Mouse (Mus musculus) heart, adult 2 months (tissue): ENCODE results near the gene Gdf5. TPM values are rescaled to one million over a fixed set of nuclear protein-coding genes. Genes with fewer than 3 reads are reported as not detected.

Source experiments
- DNase-seq, 2 experiments: peaks; one replicate each; pipeline ENCODE4 v3.0.0; 2021
- H3K27ac ChIP-seq: fragments of 200-600 bp; 2 replicates; pipeline ENCODE4 v1.8.1; 2022
- H3K27me3 ChIP-seq: fragments of 200-500 bp; 2 replicates; pipeline ENCODE4 v1.6.1; 2012; ENCODE audit warnings: mild to moderate bottlenecking, low read length, inconsistent platforms, mixed read lengths; ENCODE audit not compliant: control insufficient read depth, insufficient read depth
- H3K36me3 ChIP-seq: fragments of 200-500 bp; 2 replicates; pipeline ENCODE4 v1.6.1; 2012; ENCODE audit warnings: low read length, inconsistent platforms; ENCODE audit not compliant: control insufficient read depth, insufficient read depth
- H3K4me1 ChIP-seq: fragments of 200-500 bp; 2 replicates; pipeline ENCODE4 v1.6.1; 2011; ENCODE audit warnings: low read length; ENCODE audit not compliant: control insufficient read depth, insufficient read depth
- H3K4me3 ChIP-seq: fragments of 200-600 bp; 2 replicates; pipeline ENCODE4 v1.8.1; 2022
- H3K79me2 ChIP-seq: fragments of 200-500 bp; replicated peaks from 2 replicates; pipeline ENCODE4 v1.6.1; 2012; ENCODE audit warnings: mild to moderate bottlenecking, inconsistent platforms, low read length, moderate library complexity, mixed read lengths; ENCODE audit not compliant: control insufficient read depth, insufficient read depth
- H3K9ac ChIP-seq: fragments of 200-500 bp; 2 replicates; pipeline ENCODE4 v1.6.1; 2012; ENCODE audit warnings: low read depth, mild to moderate bottlenecking, control low read depth, inconsistent platforms, low read length, mixed read lengths
- CTCF ChIP-seq: fragments of 200-600 bp; IDR thresholded peaks from 2 replicates; pipeline ENCODE4 v1.8.1; 2022; ENCODE audit warnings: antibody characterized with exemption, mild to moderate bottlenecking, moderate library complexity
- EP300 ChIP-seq: fragments of 200-500 bp; IDR thresholded peaks from 2 replicates; pipeline ENCODE4 v1.6.1; 2011; ENCODE audit warnings: low read depth, low read length, control low read depth; ENCODE audit not compliant: insufficient read depth
- POLR2A ChIP-seq: fragments of 200-500 bp; IDR thresholded peaks from 2 replicates; pipeline ENCODE4 v1.6.1; 2011; ENCODE audit warnings: mild to moderate bottlenecking, low read depth, low read length, control low read depth; ENCODE audit not compliant: insufficient read depth
- WGBS: fragments of 180-500 bp; shearing (Covaris S2); methylation state at CpG from one replicate; pipeline ENCODE4 v1.1.7; 2018; 5-methylcytosine and 5-hydroxymethylcytosine counted together
- intact Hi-C: fragments of 180-260 bp; cut with DNase I; formaldehyde crosslinking; loops from one replicate; pipeline ENCODE4 v1.15.1; 2025
- polyA plus RNA-seq: library from polyadenylated mRNA; depleted of rRNA; stranded (reverse); fragments of >200 nt; gene quantifications from 2 replicates; pipeline ENCODE4 v1.2.3, GENCODE M21; 2012; rRNA removed
- total RNA-seq, 2 experiments: library from RNA; stranded (reverse); gene quantifications; 2 replicates each; pipeline ENCODE4 v1.2.3; 2021

Gene Gdf5
- total and polyA plus RNA-seq, 3 experiments, result 0.16 TPM; not detected in 2

DNA sequence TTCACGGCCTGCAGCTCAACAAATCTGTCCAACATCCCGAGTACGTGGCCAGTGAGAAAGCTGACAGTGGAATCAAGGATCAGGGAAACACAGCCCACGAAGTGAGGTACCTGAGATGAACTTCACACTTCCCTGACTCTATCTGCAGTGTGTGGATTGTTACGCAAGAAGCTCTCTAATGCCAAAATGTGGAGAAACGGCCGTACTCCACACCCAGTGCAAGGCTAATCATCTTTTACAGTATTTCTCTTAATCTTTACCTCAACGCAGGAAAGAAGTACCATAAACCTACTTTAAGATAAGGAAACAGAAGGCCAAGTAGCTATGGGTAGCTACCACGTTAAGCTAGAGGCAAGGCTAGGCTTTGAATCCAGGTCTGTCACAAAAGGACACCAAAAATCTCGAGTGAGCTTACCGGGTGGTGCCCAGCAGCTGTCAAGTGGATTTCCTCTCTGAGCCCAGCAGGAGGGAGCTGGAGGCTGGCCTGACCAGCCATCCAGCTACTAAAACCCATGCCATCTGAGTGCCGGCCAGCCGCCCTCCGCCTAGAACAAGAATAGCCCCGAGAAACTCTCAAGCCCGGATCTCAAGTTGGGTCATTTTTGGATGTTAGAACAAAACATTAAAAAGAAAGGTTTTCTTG is 42.1 kb downstream of the Gdf5 start:
- no peak overlapping the region for H3K4me3 ChIP-seq
- no peaks in the 10 kb centered on the region; the same call in none of the 2 replicates for H3K36me3 ChIP-seq
- H3K4me1 ChIP-seq, result peaks cover 1% of the 10 kb centered on the region; the same call in 1 of the 2 replicates
- no peaks in the 10 kb centered on the region for H3K27me3 ChIP-seq
- TF ChIP-seq CTCF (peak; percentile 14; the same call in 1 of the 2 replicates), POLR2A (no peak)
- H3K79me2 ChIP-seq, result no peaks in the 10 kb centered on the region
- no peak overlapping the region; the same call in 1 of the 2 replicates for H3K27ac ChIP-seq
- DNase-seq, result peak in 1 of 2 experiments; percentile 61
- no peak overlapping the region for H3K9ac ChIP-seq
- intact Hi-C loops, result no loop called here
- WGBS, result 60% methylated on average over 16 of the region's 16 CpGs

DNA sequence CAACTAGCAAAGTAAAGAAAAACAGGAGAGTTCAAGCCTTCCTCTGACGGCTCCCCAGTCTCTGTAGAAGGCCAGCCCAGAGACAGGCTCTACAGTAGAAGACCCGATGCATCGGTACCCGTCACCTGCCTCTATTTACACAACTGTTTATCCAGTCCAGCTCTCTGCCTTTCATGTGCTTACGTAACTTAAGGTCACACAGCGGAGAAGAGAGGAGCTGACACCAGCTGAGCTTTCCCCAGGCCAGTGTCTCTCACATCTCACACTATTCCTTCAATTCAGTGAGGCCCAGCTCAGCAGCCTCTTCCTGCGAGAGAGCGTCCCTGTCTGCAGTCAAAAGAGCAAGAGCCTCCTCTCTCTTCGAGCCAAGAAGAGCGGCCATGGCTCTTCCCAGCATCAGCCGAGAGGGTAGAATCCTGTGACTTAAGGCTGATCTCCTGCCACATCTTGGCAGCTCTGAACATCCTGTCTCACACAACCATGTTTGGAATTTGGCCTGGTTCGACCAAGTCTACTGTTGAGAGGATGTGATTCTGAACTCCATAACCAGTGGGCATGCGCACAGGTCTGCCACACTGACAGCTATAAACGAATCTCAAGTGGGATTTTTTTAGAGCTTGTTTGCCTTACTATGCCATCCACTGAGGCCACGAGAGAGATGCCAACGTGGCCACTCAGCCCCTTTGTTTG is 50.0 kb downstream of the Gdf5 start:
- H3K27me3 ChIP-seq, result no peaks in the 10 kb centered on the region
- 79% methylated on average over 16 of the region's 16 CpGs for WGBS
- H3K9ac ChIP-seq, result no peak overlapping the region
- TF ChIP-seq EP300 (no peak), POLR2A (no peak), CTCF (no peak)
- H3K36me3 ChIP-seq, result no peaks in the 10 kb centered on the region
- no peaks in the 10 kb centered on the region for H3K4me1 ChIP-seq
- H3K4me3 ChIP-seq, result no peak overlapping the region
- H3K79me2 ChIP-seq, result no peaks in the 10 kb centered on the region
- DNase-seq, result no peak
- H3K27ac ChIP-seq, result no peak overlapping the region
- intact Hi-C loops, result no loop called here

DNA sequence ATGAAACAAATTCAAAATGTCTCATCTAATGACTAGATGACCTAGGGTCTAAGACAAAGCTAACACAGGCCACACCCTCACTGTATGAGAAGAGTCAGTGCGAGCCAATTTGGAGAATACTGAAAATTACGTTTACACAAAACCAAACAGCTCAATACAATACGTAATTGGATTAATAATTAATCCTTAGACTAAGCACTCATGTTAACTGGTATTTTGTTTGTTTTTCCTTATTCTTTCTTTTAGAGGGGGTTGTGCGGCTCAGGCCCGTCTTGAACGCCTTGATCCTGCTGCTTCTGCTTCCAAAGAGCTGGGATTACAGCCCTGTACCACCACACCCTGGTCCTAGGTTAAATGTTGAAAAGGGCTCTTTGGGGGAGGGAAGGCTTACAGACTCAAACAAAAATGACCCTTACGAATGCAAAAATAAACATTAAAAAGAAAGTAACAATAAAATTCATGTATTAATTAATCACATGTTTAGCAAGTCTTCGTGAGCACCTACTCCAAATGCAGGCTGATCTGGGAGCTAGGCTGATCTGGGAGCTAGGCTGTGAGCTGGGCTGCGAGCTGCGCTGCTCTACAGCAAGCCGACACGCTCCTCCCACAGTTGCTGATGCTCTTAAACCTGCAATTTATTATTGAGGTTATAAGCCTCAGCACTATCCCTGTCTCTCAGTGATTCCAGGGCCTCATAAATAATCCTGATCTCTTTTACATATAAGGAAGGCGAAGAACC is 50.7 kb downstream of the Gdf5 start:
- no peaks in the 10 kb centered on the region for H3K27me3 ChIP-seq
- no peak overlapping the region for H3K27ac ChIP-seq
- 96% methylated on average over 13 of the region's 13 CpGs for WGBS
- no peaks in the 10 kb centered on the region for H3K36me3 ChIP-seq
- H3K9ac ChIP-seq, result no peak overlapping the region
- no peak for DNase-seq
- H3K79me2 ChIP-seq, result no peaks in the 10 kb centered on the region
- intact Hi-C loops, result no loop called here
- no peak overlapping the region for H3K4me3 ChIP-seq
- no peak for TF ChIP-seq CTCF
- no peak for TF ChIP-seq POLR2A
- TF ChIP-seq EP300, result no peak
- H3K4me1 ChIP-seq, result no peaks in the 10 kb centered on the region

Other genes with a start within 250 kb of the Gdf5 start
- gene Edem2, start 215.9 kb downstream of the Gdf5 start, total RNA-seq, result 1 to 10 TPM; 6.0 to 6.4 TPM
- gene Edem2, start 215.9 kb downstream of the Gdf5 start, polyA plus RNA-seq, result 14.4 and 16.9 TPM in 2 replicates
- gene Gm17581, start 209.5 kb downstream of the Gdf5 start, total RNA-seq, result not detected
- gene Gm17581, start 209.5 kb downstream of the Gdf5 start, polyA plus RNA-seq, result not detected in 2 replicates
- 1 to 10 TPM; 3.0 to 4.8 TPM for gene Procr, start 194.2 kb downstream of the Gdf5 start, total RNA-seq
- gene Procr, start 194.2 kb downstream of the Gdf5 start, polyA plus RNA-seq, result 2.0 and 2.4 TPM in 2 replicates
- gene Mmp24, start 170.0 kb downstream of the Gdf5 start, total RNA-seq, result not detected
- gene Mmp24, start 170.0 kb downstream of the Gdf5 start, polyA plus RNA-seq, result 0.06 TPM in 1 of 2 replicates, not detected in the other
- gene BC029722, start 125.9 kb downstream of the Gdf5 start, total RNA-seq, result 10 to 100 TPM; 25.4 to 28.9 TPM
- gene BC029722, start 125.9 kb downstream of the Gdf5 start, polyA plus RNA-seq, result 41.0 and 43.7 TPM in 2 replicates
- gene Eif6, start 118.4 kb downstream of the Gdf5 start, total RNA-seq, result 10 to 100 TPM; 51.2 to 52.3 TPM
- 40.1 and 51.4 TPM in 2 replicates for gene Eif6, start 118.4 kb downstream of the Gdf5 start, polyA plus RNA-seq
- gene Fam83c, start 110.5 kb downstream of the Gdf5 start, total RNA-seq, result not detected
- gene Fam83c, start 110.5 kb downstream of the Gdf5 start, polyA plus RNA-seq, result not detected in 2 replicates
- 100 to 1,000 TPM; 268 to 270 TPM for gene Uqcc1, start 15.1 kb downstream of the Gdf5 start, total RNA-seq
- gene Uqcc1, start 15.1 kb downstream of the Gdf5 start, polyA plus RNA-seq, result 144 and 246 TPM in 2 replicates
- gene Gm15557, start 4.6 kb downstream of the Gdf5 start, total RNA-seq, result not detected
- gene Gm15557, start 4.6 kb downstream of the Gdf5 start, polyA plus RNA-seq, result not detected in 2 replicates
- 1 to 10 TPM; 5.3 to 7.4 TPM for gene Cep250, start 11.1 kb upstream of the Gdf5 start, total RNA-seq
- 2.8 and 5.0 TPM in 2 replicates for gene Cep250, start 11.1 kb upstream of the Gdf5 start, polyA plus RNA-seq
- gene 6430550D23Rik, start 62.6 kb upstream of the Gdf5 start, total RNA-seq, result under 1 TPM; 0.55 to 0.61 TPM
- 0.78 and 2.2 TPM in 2 replicates for gene 6430550D23Rik, start 62.6 kb upstream of the Gdf5 start, polyA plus RNA-seq
- 10 to 100 TPM; 60.1 to 67.5 TPM for gene Ergic3, start 62.7 kb upstream of the Gdf5 start, total RNA-seq
- 104 TPM in 2 replicates for gene Ergic3, start 62.7 kb upstream of the Gdf5 start, polyA plus RNA-seq
- gene Fer1l4, start 107.6 kb upstream of the Gdf5 start, total RNA-seq, result not detected
- gene Fer1l4, start 107.6 kb upstream of the Gdf5 start, polyA plus RNA-seq, result 0.12 and 0.18 TPM in 2 replicates
- 1 to 10 TPM in 1 of 2 experiments, under 1 TPM in 1; 0.99 to 1.8 TPM for gene Spag4, start 119.8 kb upstream of the Gdf5 start, total RNA-seq
- gene Spag4, start 119.8 kb upstream of the Gdf5 start, polyA plus RNA-seq, result 1.7 and 2.4 TPM in 2 replicates
- 10 to 100 TPM in 1 of 2 experiments, 1 to 10 TPM in 1; 8.1 to 12.2 TPM for gene Cpne1, start 166.6 kb upstream of the Gdf5 start, total RNA-seq
- 31.8 and 37.1 TPM in 2 replicates for gene Cpne1, start 166.6 kb upstream of the Gdf5 start, polyA plus RNA-seq
- gene Rbm12, start 166.6 kb upstream of the Gdf5 start, total RNA-seq, result 10 to 100 TPM; 11.4 TPM
- gene Rbm12, start 166.6 kb upstream of the Gdf5 start, polyA plus RNA-seq, result 12.0 and 13.6 TPM in 2 replicates
- gene Gm28036, start 181.7 kb upstream of the Gdf5 start, total RNA-seq, result 10 to 100 TPM; 11.9 to 13.5 TPM
- 2.8 and 3.4 TPM in 2 replicates for gene Gm28036, start 181.7 kb upstream of the Gdf5 start, polyA plus RNA-seq
- gene Romo1, start 198.7 kb upstream of the Gdf5 start, total RNA-seq, result 100 to 1,000 TPM; 321 to 367 TPM
- gene Romo1, start 198.7 kb upstream of the Gdf5 start, polyA plus RNA-seq, result 244 and 304 TPM in 2 replicates
- 10 to 100 TPM; 81.4 to 96.6 TPM for gene Nfs1, start 198.8 kb upstream of the Gdf5 start, total RNA-seq
- 83.7 and 116 TPM in 2 replicates for gene Nfs1, start 198.8 kb upstream of the Gdf5 start, polyA plus RNA-seq
- gene Rbm39, start 234.9 kb upstream of the Gdf5 start, total RNA-seq, result 100 to 1,000 TPM; 124 to 143 TPM
- gene Rbm39, start 234.9 kb upstream of the Gdf5 start, polyA plus RNA-seq, result 25.8 and 45.2 TPM in 2 replicates